Mouse (Mus musculus) MEL (cell line): ENCODE data around the gene Rassf2. TPM values are rescaled to one million over a fixed set of nuclear protein-coding genes. Genes with fewer than 3 reads are reported as not detected.
A peak's percentile ranks its signal among the peaks of the same experiment; 100 is the strongest.

ENCODE experiments used
- DNase-seq: peaks from one replicate; pipeline ENCODE4 v3.0.0; 2011; ENCODE audit warnings: low read depth, low spot score
- H3K27ac ChIP-seq: 2 replicates; pipeline ENCODE4 v1.5.1; 2012; ENCODE audit warnings: low read depth, mild to moderate bottlenecking, control low read depth, low read length, moderate library complexity; ENCODE audit not compliant: control insufficient read depth
- H3K27me3 ChIP-seq, 2 experiments: fragments of 150-350 bp in 1 of 2; sonication (generic) in 1 of 2; 2 replicates each; pipeline ENCODE4 v1.6.1; 2012; ENCODE audit warnings: low read length in 2 of 2, mild to moderate bottlenecking in 2 of 2, improper control_type of control experiment in 1 of 2, moderate library complexity in 1 of 2; ENCODE audit not compliant: insufficient read depth in 2 of 2, control insufficient read depth in 1 of 2
- H3K36me3 ChIP-seq, 2 experiments: 2 replicates each; pipeline ENCODE4 v1.6.1; 2012 to 2014; ENCODE audit warnings: low read length in 2 of 2, improper control_type of control experiment in 1 of 2, inconsistent platforms in 1 of 2, mild to moderate bottlenecking in 1 of 2; ENCODE audit not compliant: insufficient read depth in 2 of 2, control insufficient read depth in 1 of 2
- H3K4me1 ChIP-seq, 2 experiments: fragments of 150-350 bp in 1 of 2; sonication (generic) in 1 of 2; 2 replicates each; pipeline ENCODE4 v1.6.1; 2012; ENCODE audit warnings: low read length in 2 of 2, improper control_type of control experiment in 1 of 2, mild to moderate bottlenecking in 1 of 2; ENCODE audit not compliant: insufficient read depth in 2 of 2, control insufficient read depth in 1 of 2
- H3K4me3 ChIP-seq, 2 experiments: fragments of 150-350 bp in 1 of 2; sonication (generic) in 1 of 2; 2 replicates each; pipeline ENCODE4 v1.5.1; 2012; ENCODE audit warnings: low read depth in 2 of 2, low read length in 2 of 2, mild to moderate bottlenecking in 2 of 2, moderate library complexity in 2 of 2, control low read depth in 1 of 2, improper control_type of control experiment in 1 of 2; ENCODE audit not compliant: control insufficient read depth in 1 of 2, insufficient read depth in 1 of 2
- H3K79me2 ChIP-seq: 2 replicates; pipeline ENCODE4 v1.6.1; 2012; ENCODE audit warnings: mild to moderate bottlenecking, low read length, moderate library complexity; ENCODE audit not compliant: control insufficient read depth, poor library complexity, insufficient read depth
- H3K9ac ChIP-seq: 2 replicates; pipeline ENCODE4 v1.6.1; 2012; ENCODE audit warnings: low read depth, mild to moderate bottlenecking, control low read depth, low read length, moderate library complexity; ENCODE audit not compliant: control insufficient read depth, poor library complexity, severe bottlenecking
- H3K9me3 ChIP-seq: fragments of 150-350 bp; sonication (generic); replicated peaks from 2 replicates; pipeline ENCODE4 v1.6.1; 2012; ENCODE audit warnings: mild to moderate bottlenecking, low read length, improper control_type of control experiment, moderate library complexity; ENCODE audit not compliant: insufficient read depth
- CHD1 ChIP-seq: IDR thresholded peaks from 2 replicates; pipeline ENCODE4 v1.6.1; 2012; ENCODE audit warnings: low read depth, mild to moderate bottlenecking, inconsistent platforms, low read length, improper control_type of control experiment
- CTCF ChIP-seq, 3 experiments: IDR thresholded peaks in 2 of 3; conservative IDR thresholded peaks in 1 of 3; 2 replicates each; pipeline ENCODE4 v1.5.1; 2011 to 2012; ENCODE audit warnings: low read length in 3 of 3, low read depth in 2 of 3, mild to moderate bottlenecking in 2 of 3, improper control_type of control experiment in 1 of 3, inconsistent platforms in 1 of 3, mixed read lengths in 1 of 3, moderate library complexity in 1 of 3; ENCODE audit not compliant: control insufficient read depth in 1 of 3, insufficient read depth in 1 of 3, poor library complexity in 1 of 3, severe bottlenecking in 1 of 3
- GATA1 ChIP-seq: IDR thresholded peaks from 2 replicates; pipeline ENCODE4 v1.6.1; 2011; ENCODE audit warnings: low read depth, low read length, improper control_type of control experiment
- HCFC1 ChIP-seq: IDR thresholded peaks from 2 replicates; pipeline ENCODE4 v1.6.1; 2012; ENCODE audit warnings: low read depth, mild to moderate bottlenecking, inconsistent platforms, low read length, improper control_type of control experiment, moderate library complexity
- MAZ ChIP-seq: IDR thresholded peaks from 2 replicates; pipeline ENCODE4 v1.6.1; 2012; ENCODE audit warnings: low read depth, mild to moderate bottlenecking, inconsistent platforms, low read length, improper control_type of control experiment
- MXI1 ChIP-seq: IDR thresholded peaks from 2 replicates; pipeline ENCODE4 v1.6.1; 2011; ENCODE audit warnings: mild to moderate bottlenecking, low read depth, low read length, improper control_type of control experiment
- MYC ChIP-seq: IDR thresholded peaks from 2 replicates; pipeline ENCODE4 v1.6.1; 2011; ENCODE audit warnings: low read depth, mild to moderate bottlenecking, low read length, improper control_type of control experiment, moderate library complexity
- NELFE ChIP-seq: IDR thresholded peaks from 2 replicates; pipeline ENCODE4 v1.6.1; 2011; ENCODE audit warnings: low read depth, low read length, improper control_type of control experiment
- POLR2AphosphoS5 ChIP-seq: IDR thresholded peaks from 2 replicates; pipeline ENCODE4 v1.6.1; 2012; ENCODE audit warnings: low read depth, borderline replicate concordance, mild to moderate bottlenecking, inconsistent platforms, low read length, moderate library complexity, mixed read lengths
- RAD21 ChIP-seq: IDR thresholded peaks from 2 replicates; pipeline ENCODE4 v1.6.1; 2011; ENCODE audit warnings: mild to moderate bottlenecking, low read depth, low read length, improper control_type of control experiment
- RCOR1 ChIP-seq: IDR thresholded peaks from 2 replicates; pipeline ENCODE4 v1.6.1; 2012; ENCODE audit warnings: low read depth, mild to moderate bottlenecking, inconsistent platforms, low read length, improper control_type of control experiment
- SIN3A ChIP-seq: IDR thresholded peaks from 2 replicates; pipeline ENCODE4 v1.6.1; 2012; ENCODE audit warnings: low read length, improper control_type of control experiment, inconsistent platforms
- SMC3 ChIP-seq: IDR thresholded peaks from 2 replicates; pipeline ENCODE4 v1.6.1; 2011; ENCODE audit warnings: low read depth, low read length, improper control_type of control experiment
- TAL1 ChIP-seq: IDR thresholded peaks from 2 replicates; pipeline ENCODE4 v1.6.1; 2012; ENCODE audit warnings: mild to moderate bottlenecking, inconsistent platforms, low read length, moderate library complexity, mixed read lengths
- TBP ChIP-seq: IDR thresholded peaks from 2 replicates; pipeline ENCODE4 v1.8.0; 2011; ENCODE audit warnings: low read depth, low read length, improper control_type of control experiment
- USF1 ChIP-seq: IDR thresholded peaks from 2 replicates; pipeline ENCODE4 v1.6.1; 2014; ENCODE audit warnings: low read depth, mild to moderate bottlenecking, inconsistent platforms, low read length, improper control_type of control experiment, moderate library complexity
- USF2 ChIP-seq, 2 experiments: IDR thresholded peaks; 2 replicates each; pipeline ENCODE4 v1.6.1; 2011 to 2012; ENCODE audit warnings: improper control_type of control experiment in 2 of 2, low read length in 2 of 2, borderline replicate concordance in 1 of 2, inconsistent platforms in 1 of 2, low read depth in 1 of 2, mild to moderate bottlenecking in 1 of 2; ENCODE audit not compliant: insufficient read depth in 1 of 2
- ZC3H11A ChIP-seq: IDR thresholded peaks from 2 replicates; pipeline ENCODE4 v1.6.1; 2012; ENCODE audit warnings: low read depth, mild to moderate bottlenecking, inconsistent platforms, low read length, improper control_type of control experiment
- ZMIZ1 ChIP-seq: IDR thresholded peaks from 2 replicates; pipeline ENCODE4 v1.6.1; 2012; ENCODE audit warnings: low read depth, mild to moderate bottlenecking, inconsistent platforms, low read length, improper control_type of control experiment, moderate library complexity
- ZNF384 ChIP-seq: IDR thresholded peaks from 2 replicates; pipeline ENCODE4 v1.6.1; 2012; ENCODE audit warnings: low read depth, mild to moderate bottlenecking, inconsistent platforms, low read length, improper control_type of control experiment
- polyA plus RNA-seq, 2 experiments: library from polyadenylated mRNA; stranded (reverse) in 1 of 2; unstranded in 1 of 2; fragments of >175 nt in 1 of 2; fragments of >200 nt in 1 of 2; gene quantifications; 2 replicates each; pipeline versions ENCODE4 v1.2.1 to v1.2.4; 2012; ENCODE audit warnings: low replicate concordance in 2 of 2, low read depth in 1 of 2; ENCODE audit not compliant: insufficient read length in 2 of 2, insufficient read depth in 1 of 2, missing spikeins in 1 of 2
- total RNA-seq: library from RNA; depleted of rRNA; stranded (reverse); fragments of 300-350 nt; gene quantifications from 2 replicates; pipeline ENCODE4 v1.2.3, GENCODE M21; 2012

Rassf2 gene
- total and polyA plus RNA-seq, 3 experiments: 0.69 to 4.1 TPM; not detected in 1

DNA sequence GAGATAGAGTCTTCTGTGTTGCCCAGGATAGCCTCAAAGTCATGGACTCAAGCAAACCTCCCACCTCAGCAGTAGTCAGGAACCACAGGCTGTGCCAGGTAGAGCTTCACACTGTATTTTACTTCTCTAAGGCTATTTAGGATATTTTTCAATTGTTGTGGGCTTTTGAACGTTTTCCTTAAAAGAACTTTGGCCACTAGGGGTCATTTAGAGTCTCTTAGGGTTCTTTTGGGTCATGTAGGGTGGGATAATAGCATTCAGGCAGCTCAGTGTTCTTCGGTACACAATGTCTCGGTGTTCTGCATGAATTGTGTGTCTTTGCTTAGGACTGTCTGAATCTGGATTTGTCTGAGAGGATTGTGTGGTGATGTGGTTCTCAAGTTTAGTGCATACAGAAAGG lies 42.1 kb downstream of the Rassf2 start:
- no peak for DNase-seq
- H3K9ac ChIP-seq: no peak overlapping the region
- no peaks in the 10 kb centered on the region for H3K9me3 ChIP-seq
- no peaks in the 10 kb centered on the region; a peak in 1 of 4 replicates for H3K27me3 ChIP-seq
- no peaks in the 10 kb centered on the region for H3K4me1 ChIP-seq
- no peaks in the 10 kb centered on the region for H3K79me2 ChIP-seq
- H3K27ac ChIP-seq: no peak overlapping the region
- TF ChIP-seq SMC3 (peak; percentile 47), POLR2AphosphoS5 (no peak), CTCF (IDR thresholded peaks at IDR 0.05 in 2 of 3, conservative IDR thresholded peaks at IDR 0.05 in 1 of 3; ENCODE audit: control insufficient read depth in 1 of 3, insufficient read depth in 1 of 3, low read depth in 2 of 3, low read length in 3 of 3, poor library complexity in 1 of 3, severe bottlenecking in 1 of 3) (peak in 1 of 3 experiments; percentile 37; a peak in 2 of 6 replicates), GATA1 (no peak), RAD21 (peak; percentile 20)
- no peak overlapping the region for H3K4me3 ChIP-seq
- no peaks in the 10 kb centered on the region for H3K36me3 ChIP-seq

GRCm38 (mm10) chr2:131982546-131983196 lies 47.4 kb downstream of the Rassf2 start:
- H3K36me3 ChIP-seq: no peaks in the 10 kb centered on the region
- no peak overlapping the region for H3K27ac ChIP-seq
- H3K79me2 ChIP-seq: no peaks in the 10 kb centered on the region
- peak; percentile 77 for DNase-seq
- TF ChIP-seq SIN3A: no peak
- peak; percentile 93 for TF ChIP-seq RAD21
- TF ChIP-seq TBP: no peak
- no peak for TF ChIP-seq MYC
- TF ChIP-seq HCFC1: no peak
- TF ChIP-seq ZC3H11A: peak; percentile 94
- TF ChIP-seq TAL1: no peak
- TF ChIP-seq USF2 (IDR thresholded peaks at IDR 0.05; ENCODE audit: borderline replicate concordance in 1 of 2, insufficient read depth in 1 of 2, low read depth in 1 of 2, low read length in 2 of 2): no peak
- no peak for TF ChIP-seq MAZ
- no peak for TF ChIP-seq ZMIZ1
- TF ChIP-seq GATA1: no peak
- TF ChIP-seq MXI1: no peak
- peak; percentile 84 to 96 (median 86) for TF ChIP-seq CTCF (IDR thresholded peaks at IDR 0.05 in 2 of 3, conservative IDR thresholded peaks at IDR 0.05 in 1 of 3; ENCODE audit: control insufficient read depth in 1 of 3, insufficient read depth in 1 of 3, low read depth in 2 of 3, low read length in 3 of 3, poor library complexity in 1 of 3, severe bottlenecking in 1 of 3)
- no peak for TF ChIP-seq NELFE
- no peak for TF ChIP-seq CHD1
- no peak for TF ChIP-seq RCOR1
- TF ChIP-seq USF1: no peak
- peak; percentile 98 for TF ChIP-seq SMC3
- no peak for TF ChIP-seq ZNF384
- no peaks in the 10 kb centered on the region for H3K9me3 ChIP-seq
- no peaks in the 10 kb centered on the region for H3K4me1 ChIP-seq
- no peak overlapping the region for H3K4me3 ChIP-seq
- H3K9ac ChIP-seq: no peak overlapping the region
- H3K27me3 ChIP-seq: no peaks in the 10 kb centered on the region; a peak in 2 of 4 replicates
